Mouse (Mus musculus): ENCODE measurements at regions not wholly inside any gene's neighbourhood (a gene's known extent, or its start where the extent isn't known, plus 50 kb on each side); places are given as distances from the start of the nearest gene placed in this dataset.

DNA sequence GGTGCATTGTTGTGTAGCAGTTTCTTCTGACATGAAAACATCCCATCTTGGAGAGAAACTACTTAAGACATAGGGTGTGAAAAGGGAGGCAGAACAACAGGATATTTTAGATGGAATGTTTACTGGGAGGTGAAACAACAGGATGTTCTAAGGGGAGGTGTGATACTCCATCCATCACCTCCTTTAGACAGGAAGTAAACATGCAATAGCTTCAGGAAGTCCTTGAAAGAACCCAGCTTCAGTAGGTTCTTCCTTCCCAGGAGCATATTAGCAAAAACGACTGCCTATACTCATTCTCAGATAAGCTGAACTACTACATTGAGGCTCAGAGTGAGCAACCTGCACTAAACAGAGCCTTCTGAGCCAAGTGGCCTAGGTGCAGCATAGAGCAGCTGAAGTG lies 82.6 kb upstream of the Med14 start:
- TF ChIP-seq POLR2A (IDR thresholded peaks at IDR 0.05; ENCODE audit: borderline replicate concordance, extremely low read depth, low read depth, low read length) (no peak), CTCF (IDR thresholded peaks at IDR 0.05; ENCODE audit: insufficient read depth, low read length) (no peak)
- WGBS: 12% methylated on average over 1 of the region's 1 CpGs

DNA sequence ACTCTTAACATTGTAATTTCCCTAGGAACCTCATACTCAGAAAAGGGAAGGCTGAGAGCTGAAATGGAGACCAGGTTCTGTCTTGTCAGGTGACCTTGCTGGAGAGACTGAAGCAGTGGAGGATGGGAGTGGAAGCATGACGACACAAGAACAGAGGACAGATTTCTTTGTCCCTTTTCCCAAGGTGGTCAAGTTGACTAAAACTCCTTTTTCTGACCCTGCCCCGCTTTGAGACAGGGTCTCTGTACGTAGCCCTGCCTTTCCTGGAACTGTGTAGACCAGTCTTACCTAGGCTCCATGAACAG lies 79.1 kb upstream of the Med14 start:
- peaks cover 11% of the 10 kb centered on the region for H3K4me1 ChIP-seq (ENCODE audit: control insufficient read depth, insufficient read depth, low read length)
- no peak for DNase-seq
- TF ChIP-seq POLR2A (IDR thresholded peaks at IDR 0.05; ENCODE audit: borderline replicate concordance, extremely low read depth, low read depth, low read length) (no peak), CTCF (IDR thresholded peaks at IDR 0.05; ENCODE audit: insufficient read depth, low read length) (no peak)
- H3K4me3 ChIP-seq (replicated peaks; ENCODE audit: extremely low read depth, low read depth, low read length): no peak overlapping the region
- 78% methylated on average over 3 of the region's 3 CpGs for WGBS

More for the DNA sequence above, 82.6 kb upstream of the Med14 start:
- Histone ChIP-seq H3K4me1 (ENCODE audit: control insufficient read depth, insufficient read depth, low read length) (peaks cover 9% of the 10 kb centered on the region), H3K4me3 (replicated peaks; ENCODE audit: extremely low read depth, low read depth, low read length) (no peak overlapping the region)
- no peak for DNase-seq

DNA sequence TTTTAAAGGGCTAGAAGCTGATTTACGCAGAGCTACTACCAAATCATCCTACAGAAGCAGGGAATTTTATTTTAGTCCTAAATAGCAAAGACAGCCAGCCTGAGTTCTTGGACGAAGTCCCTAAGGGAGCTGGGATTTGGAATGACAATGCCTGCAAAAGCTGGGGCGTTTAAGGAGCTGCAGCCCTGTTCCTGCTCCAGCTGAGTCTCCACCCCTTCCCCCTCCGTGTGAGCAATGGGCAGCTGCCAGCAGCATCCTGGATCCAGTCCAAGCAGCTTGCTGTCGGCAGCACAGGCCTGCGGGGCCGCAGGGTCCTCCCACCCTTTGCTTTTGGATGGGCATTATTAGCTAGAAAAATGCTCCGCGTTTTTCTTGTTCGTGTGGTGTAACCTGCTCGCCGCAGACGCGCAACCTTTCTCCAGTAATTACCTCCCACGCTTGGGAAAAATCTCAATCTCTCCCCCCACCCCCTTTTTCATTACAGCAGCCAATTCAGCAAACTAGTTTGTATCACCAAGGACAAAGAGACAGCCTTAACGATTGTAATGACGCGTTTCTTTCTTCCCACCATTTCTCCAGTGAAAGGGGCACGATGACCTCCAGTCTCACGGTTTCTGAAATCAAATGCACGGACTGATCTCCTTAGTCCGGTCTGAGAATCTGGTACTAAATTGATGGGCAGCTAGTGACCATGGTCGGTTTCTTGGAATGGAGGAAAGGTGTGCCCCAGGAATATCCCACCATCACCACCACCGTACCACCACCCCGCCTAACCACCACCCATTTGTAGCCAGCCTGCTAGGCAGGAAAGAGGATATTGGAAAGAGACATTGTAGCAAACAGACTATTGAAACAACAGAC lies 78.5 kb upstream of the Med14 start:
- TF ChIP-seq POLR2A (IDR thresholded peaks at IDR 0.05; ENCODE audit: borderline replicate concordance, extremely low read depth, low read depth, low read length) (peak; percentile 32; the same call in 1 of the 2 replicates), CTCF (IDR thresholded peaks at IDR 0.05; ENCODE audit: insufficient read depth, low read length) (no peak)
- DNase-seq: peak; percentile 72
- Histone ChIP-seq H3K4me1 (ENCODE audit: control insufficient read depth, insufficient read depth, low read length) (peaks cover 11% of the 10 kb centered on the region), H3K4me3 (replicated peaks; ENCODE audit: extremely low read depth, low read depth, low read length) (peak overlapping the region; percentile 18)
- 25% methylated on average over 25 of the region's 25 CpGs for whole genome bisulfite sequencing

DNA sequence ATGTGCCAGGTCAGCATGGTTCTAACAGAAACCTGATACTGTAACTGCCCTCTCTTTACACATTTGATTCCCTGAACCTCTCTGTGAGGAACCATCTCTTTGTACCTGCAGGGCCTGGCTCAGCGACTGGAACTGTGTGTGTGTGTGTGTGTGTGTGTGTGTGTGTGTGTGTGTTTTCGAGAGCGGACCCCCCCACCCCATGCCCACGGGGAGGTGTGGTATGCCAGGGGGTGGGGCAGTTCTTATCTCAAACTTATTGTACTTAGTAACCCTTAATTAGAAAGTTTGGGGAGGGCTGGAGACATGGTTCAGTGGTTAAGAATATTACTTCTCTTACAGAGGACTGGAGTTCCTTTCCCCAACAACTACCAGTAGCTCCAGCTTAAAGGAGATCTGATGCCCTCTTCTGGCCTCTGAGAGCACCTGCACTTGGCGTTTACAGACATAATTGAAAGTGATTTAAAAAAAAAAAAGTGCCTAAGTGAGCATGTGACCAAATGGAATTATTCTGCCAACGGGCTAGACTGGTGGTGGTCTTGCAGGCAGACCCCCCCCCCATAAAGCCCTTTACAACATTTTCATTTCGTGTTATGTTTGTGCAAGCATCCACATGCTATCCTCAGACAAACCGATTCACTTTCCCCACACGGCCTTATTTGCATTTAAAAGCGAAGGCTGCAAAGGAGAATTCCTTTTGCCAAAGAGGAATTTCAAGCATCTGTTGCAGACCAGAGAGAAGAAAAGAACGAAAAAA lies 77.7 kb upstream of the Med14 start:
- peak; percentile 15 for DNase-seq
- TF ChIP-seq CTCF (IDR thresholded peaks at IDR 0.05; ENCODE audit: insufficient read depth, low read length): peak; percentile 33; the same call in 1 of the 2 replicates
- TF ChIP-seq POLR2A (IDR thresholded peaks at IDR 0.05; ENCODE audit: borderline replicate concordance, extremely low read depth, low read depth, low read length): no peak
- peak overlapping the region; percentile 54 for H3K4me3 ChIP-seq (replicated peaks; ENCODE audit: extremely low read depth, low read depth, low read length)
- H3K4me1 ChIP-seq (ENCODE audit: control insufficient read depth, insufficient read depth, low read length): peaks cover 10% of the 10 kb centered on the region
- WGBS: 20% methylated on average over 11 of the region's 11 CpGs

DNA sequence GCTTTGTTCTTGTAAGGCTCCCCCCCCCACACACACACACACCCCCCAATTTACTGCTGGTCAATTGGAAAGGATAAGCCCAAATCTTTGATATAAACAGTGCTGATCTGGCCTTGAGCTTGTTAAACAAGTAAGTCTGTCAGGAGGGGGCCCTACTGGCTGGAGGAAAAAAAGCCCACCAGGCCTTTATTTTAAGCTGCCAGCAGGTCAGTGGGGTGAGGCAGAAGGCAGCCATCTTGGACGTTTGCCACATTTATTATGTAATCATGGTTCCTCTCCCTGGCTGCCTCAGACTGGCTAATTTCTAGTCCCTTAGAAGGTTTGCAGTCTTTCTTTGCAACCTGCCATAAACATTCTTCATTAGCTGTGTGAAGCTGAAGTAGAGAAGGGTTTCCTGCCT lies 75.9 kb upstream of the Med14 start:
- WGBS: 24% methylated on average over 1 of the region's 1 CpGs
- no peak overlapping the region for H3K4me3 ChIP-seq (replicated peaks; ENCODE audit: extremely low read depth, low read depth, low read length)
- DNase-seq: no peak
- TF ChIP-seq POLR2A (IDR thresholded peaks at IDR 0.05; ENCODE audit: borderline replicate concordance, extremely low read depth, low read depth, low read length): no peak
- TF ChIP-seq CTCF (IDR thresholded peaks at IDR 0.05; ENCODE audit: insufficient read depth, low read length): no peak
- 0 out of 2 replicates have a peak, but pooled peaks cover 5% of the 10 kb centered on the region for H3K4me1 ChIP-seq (ENCODE audit: control insufficient read depth, insufficient read depth, low read length)

DNA sequence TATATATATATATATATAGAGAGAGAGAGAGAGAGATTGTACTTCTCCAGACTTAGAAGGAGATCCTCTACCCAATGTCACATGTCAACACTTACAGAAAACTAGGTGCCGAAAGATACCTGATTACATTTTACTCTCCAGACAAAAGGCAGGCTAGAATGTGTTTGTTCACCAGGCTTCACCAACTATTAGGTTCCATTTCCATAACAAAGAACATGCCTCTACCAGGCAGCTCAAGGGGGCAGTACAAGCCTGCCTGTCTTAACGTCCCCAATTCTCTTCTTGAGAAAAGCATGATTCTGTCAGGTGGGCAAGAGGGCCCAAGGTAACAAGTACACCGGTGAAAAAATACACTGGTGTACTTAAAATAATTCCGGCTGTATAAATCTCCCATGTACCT lies 72.8 kb upstream of the Med14 start:
- Histone ChIP-seq H3K4me3 (replicated peaks; ENCODE audit: extremely low read depth, low read depth, low read length) (no peak overlapping the region), H3K4me1 (ENCODE audit: control insufficient read depth, insufficient read depth, low read length) (0 out of 2 replicates have a peak, but pooled peaks cover 2% of the 10 kb centered on the region)
- no peak for DNase-seq
- TF ChIP-seq CTCF (IDR thresholded peaks at IDR 0.05; ENCODE audit: insufficient read depth, low read length) (no peak), POLR2A (IDR thresholded peaks at IDR 0.05; ENCODE audit: borderline replicate concordance, extremely low read depth, low read depth, low read length) (no peak)
- WGBS: 70% methylated on average over 4 of the region's 4 CpGs

DNA sequence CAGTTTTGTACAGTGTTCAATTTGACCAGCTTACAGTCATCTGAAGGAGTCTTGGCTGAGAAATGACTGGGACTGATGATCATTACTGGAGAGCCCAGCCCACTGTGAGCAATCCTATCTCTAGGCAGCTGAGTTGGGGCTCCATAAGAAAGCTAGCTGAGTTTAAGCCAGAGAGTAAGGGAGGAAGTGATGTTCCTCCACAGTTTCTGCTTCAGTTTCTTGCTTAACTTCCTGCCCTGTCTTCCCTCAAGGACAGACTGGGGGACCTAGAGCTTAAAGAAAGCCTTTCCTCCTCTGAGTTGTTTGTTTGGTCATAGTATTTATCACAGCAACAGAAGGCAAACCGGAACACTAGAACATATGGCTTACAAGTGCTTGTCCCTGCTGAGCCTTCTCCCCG lies 70.8 kb upstream of the Med14 start:
- H3K4me3 ChIP-seq (replicated peaks; ENCODE audit: extremely low read depth, low read depth, low read length): no peak overlapping the region
- H3K4me1 ChIP-seq (ENCODE audit: control insufficient read depth, insufficient read depth, low read length): no peaks in the 10 kb centered on the region
- TF ChIP-seq POLR2A (IDR thresholded peaks at IDR 0.05; ENCODE audit: borderline replicate concordance, extremely low read depth, low read depth, low read length) (no peak), CTCF (IDR thresholded peaks at IDR 0.05; ENCODE audit: insufficient read depth, low read length) (no peak)
- DNase-seq: no peak
- WGBS: 69% methylated on average over 2 of the region's 2 CpGs

DNA sequence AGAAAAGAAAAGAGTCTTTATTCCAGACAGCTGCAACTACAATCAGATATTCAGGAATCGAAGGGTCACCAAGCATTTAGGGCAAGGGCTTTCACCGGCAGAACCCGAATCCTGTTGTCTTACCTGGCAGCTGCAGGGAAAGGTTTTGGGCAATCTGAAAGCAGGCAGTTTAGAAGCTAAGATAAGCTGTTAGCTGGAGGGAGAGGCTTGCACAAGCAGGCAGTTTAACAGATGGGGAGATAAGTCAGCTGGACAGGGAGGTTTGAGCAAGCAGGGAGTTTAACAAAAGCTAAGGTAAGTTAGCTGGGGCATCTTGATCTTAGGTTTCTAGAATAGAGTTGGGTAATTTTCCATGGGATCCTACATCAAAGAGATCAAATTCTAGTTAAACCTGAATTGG lies 67.3 kb upstream of the Med14 start:
- no peak overlapping the region for H3K4me3 ChIP-seq (replicated peaks; ENCODE audit: extremely low read depth, low read depth, low read length)
- no peak for DNase-seq
- no peaks in the 10 kb centered on the region for H3K4me1 ChIP-seq (ENCODE audit: control insufficient read depth, insufficient read depth, low read length)
- WGBS: 65% methylated on average over 3 of the region's 3 CpGs
- no peak for TF ChIP-seq CTCF (IDR thresholded peaks at IDR 0.05; ENCODE audit: insufficient read depth, low read length)
- no peak for TF ChIP-seq POLR2A (IDR thresholded peaks at IDR 0.05; ENCODE audit: borderline replicate concordance, extremely low read depth, low read depth, low read length)

DNA sequence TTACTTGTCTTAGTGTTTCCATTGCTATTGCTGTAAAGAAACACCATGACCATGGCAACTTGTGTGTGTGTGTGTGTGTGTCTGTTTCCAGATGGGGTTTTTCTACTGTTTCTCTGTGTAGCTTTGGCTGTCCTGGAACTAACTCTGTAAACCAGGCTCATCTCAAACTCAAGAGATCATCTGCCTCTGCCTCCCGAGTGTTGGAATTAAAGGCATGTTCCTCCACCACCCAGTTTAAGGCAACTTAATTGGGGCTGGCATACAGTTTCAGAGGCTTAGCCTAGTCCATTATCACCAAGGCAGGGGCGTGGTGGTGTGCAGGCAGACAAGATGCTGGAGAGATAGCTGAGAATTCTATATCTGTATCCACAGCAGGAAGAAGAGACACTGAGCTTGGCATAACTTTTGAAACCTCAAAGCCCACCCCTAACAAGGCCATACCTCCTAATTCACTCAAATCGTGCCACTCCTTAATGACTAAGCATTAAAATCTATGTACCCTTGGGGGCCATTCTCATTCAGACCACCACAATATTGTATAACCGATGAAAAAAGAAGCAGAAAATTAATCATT lies 65.5 kb upstream of the Med14 start:
- TF ChIP-seq CTCF (IDR thresholded peaks at IDR 0.05; ENCODE audit: insufficient read depth, low read length) (no peak), POLR2A (IDR thresholded peaks at IDR 0.05; ENCODE audit: borderline replicate concordance, extremely low read depth, low read depth, low read length) (no peak)
- WGBS: 82% methylated on average over 4 of the region's 4 CpGs
- Histone ChIP-seq H3K4me3 (replicated peaks; ENCODE audit: extremely low read depth, low read depth, low read length) (no peak overlapping the region), H3K4me1 (ENCODE audit: control insufficient read depth, insufficient read depth, low read length) (no peaks in the 10 kb centered on the region)
- no peak for DNase-seq
